In the genomic region with DNA sequence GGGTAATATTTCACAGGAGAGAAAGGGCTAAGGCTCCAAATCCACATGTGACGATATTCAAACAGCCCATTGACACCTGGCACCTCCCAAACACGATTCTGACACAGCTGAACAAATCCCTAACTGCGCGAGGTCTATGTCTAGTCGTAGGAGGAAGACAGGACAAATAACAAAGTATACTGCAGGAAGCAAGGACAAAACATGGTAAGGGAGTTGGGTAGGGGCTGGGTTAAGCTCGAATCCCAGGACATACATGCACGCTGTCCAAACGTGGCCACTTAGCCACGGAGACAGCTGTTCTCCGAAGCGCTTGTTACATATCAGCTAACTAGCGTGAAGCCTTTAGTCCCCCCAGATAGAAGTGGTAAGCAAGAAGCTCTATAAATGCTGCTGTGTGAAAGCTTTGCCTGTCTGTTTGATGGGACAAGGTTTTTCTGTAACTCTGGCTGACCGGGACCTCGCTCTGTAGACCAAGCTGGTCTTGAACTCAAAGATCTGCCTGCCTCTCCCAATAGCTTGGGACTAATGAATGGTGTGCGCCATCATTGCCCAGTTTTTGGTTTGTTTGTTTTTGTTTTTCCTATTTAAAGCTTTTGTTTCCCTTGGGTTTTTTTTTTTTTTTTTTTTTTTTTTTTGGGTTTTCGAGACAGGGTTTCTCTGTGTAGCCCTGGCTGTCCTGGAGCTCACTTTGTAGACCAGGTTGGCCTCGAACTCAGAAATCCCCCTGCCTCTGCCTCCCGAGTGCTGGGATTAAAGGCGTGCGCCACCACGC, we compare ENCODE assay signal across 8 mouse cellular contexts. TPM values are rescaled to one million over a fixed set of nuclear protein-coding genes. Genes with fewer than 3 reads are reported as not detected.
A peak's percentile ranks its signal among the peaks of the same experiment; 100 is the strongest.
DNase-seq lines count a peak whose midpoint lies in the region; ATAC-seq and TF ChIP-seq lines count a peak whose summit lies in the region.

No protein-coding gene starts in this region.

- peak overlapping the region; percentile 64 for H3K4me2 ChIP-seq in hindbrain, embryonic 11.5 days (replicated peaks; ENCODE audit: low read depth, low read length)

- peak overlapping the region; percentile 94 for H3K27ac ChIP-seq in liver, adult 2 months (replicated peaks; ENCODE audit: insufficient read depth, low read depth, low read length)
- no peak overlapping the region; the same call in 1 of the 2 replicates for H3K27ac ChIP-seq in hindbrain, embryonic 11.5 days (ENCODE audit: low read depth, low read length)

- H3K79me2 ChIP-seq in liver, adult 2 months (ENCODE audit: control insufficient read depth, insufficient read depth, low read length), result peaks cover 8% of the 10 kb centered on the region

- no peak for TF ChIP-seq CTCF in liver, adult 2 months (IDR thresholded peaks at IDR 0.05; ENCODE audit: low read depth, low read length)

- no peaks in the 10 kb centered on the region for H3K27me3 ChIP-seq in liver, adult 2 months (ENCODE audit: control insufficient read depth, insufficient read depth, low read length)
- H3K27me3 ChIP-seq in hindbrain, embryonic 11.5 days (ENCODE audit: control insufficient read depth, insufficient read depth, low read length), result no peaks in the 10 kb centered on the region

- peaks cover 14% of the 10 kb centered on the region for H3K4me1 ChIP-seq in liver, adult 2 months (ENCODE audit: control insufficient read depth, insufficient read depth, low read length)
- H3K4me1 ChIP-seq in hindbrain, embryonic 11.5 days (replicated peaks; ENCODE audit: control insufficient read depth, insufficient read depth, low read length), result no peaks in the 10 kb centered on the region; the same call in 1 of the 2 replicates

- no peak; the same call in 1 of the 2 replicates for ATAC-seq in hindbrain, embryonic 11.5 days (ENCODE audit: low FRiP score)
- ATAC-seq in megakaryocyte, adult 5-6 weeks (ENCODE audit: poor library complexity, severe bottlenecking), result 0 out of 2 replicates have a peak, but pooled peaks have one; percentile 6

- peaks cover 9% of the 10 kb centered on the region; the same call in 1 of the 2 replicates for H3K36me3 ChIP-seq in liver, adult 2 months (ENCODE audit: control insufficient read depth, insufficient read depth, low read length)
- H3K36me3 ChIP-seq in hindbrain, embryonic 11.5 days (ENCODE audit: control insufficient read depth, insufficient read depth, low read length), result no peaks in the 10 kb centered on the region

- TF ChIP-seq POLR2A in liver, adult 2 months (IDR thresholded peaks at IDR 0.05; ENCODE audit: extremely low read depth, insufficient read depth, low read length), result no peak

- H3K9ac ChIP-seq in liver, adult 2 months (ENCODE audit: low read depth, low read length), result peak overlapping the region; percentile 24
- peak overlapping the region; percentile 65 for H3K9ac ChIP-seq in hindbrain, embryonic 11.5 days (ENCODE audit: low read depth, low read length)

- peak overlapping the region; percentile 94 for H3K4me3 ChIP-seq in liver, adult 2 months (ENCODE audit: insufficient read depth, low read depth, low read length)
- H3K4me3 ChIP-seq in hindbrain, embryonic 11.5 days (ENCODE audit: low read depth, low read length), result peak overlapping the region; percentile 65

- DNase-seq in liver, adult 2 months (ENCODE audit: extremely low read depth, low read depth, low spot score), result no peak
- no peak for DNase-seq in liver
- peak; percentile 26 for DNase-seq in embryo, embryonic 11 days
- DNase-seq in hindbrain, embryonic 11.5 days (ENCODE audit: low spot score), result peak; percentile 34
- DNase-seq in urinary bladder, postnatal 4 days (ENCODE audit: low spot score in 2 of 2), result no peak
- DNase-seq in right cerebral cortex, adult 2 months (ENCODE audit: low spot score in 2 of 2), result no peak
- no peak for DNase-seq in retina, embryonic 14.5 days (ENCODE audit: low spot score)

- 35% methylated on average over 20 of the region's 21 CpGs for WGBS in liver, adult 2 months
- WGBS in hindbrain, embryonic 11.5 days, result 31% methylated on average over 19 of the region's 21 CpGs

- H3K9me3 ChIP-seq in hindbrain, embryonic 11.5 days (ENCODE audit: control insufficient read depth, low read length), result no peaks in the 10 kb centered on the region

RNA-seq across cellular contexts. Expression of gene Fbxw2, which starts 0.5 kb away (rescaled TPM):
- total RNA-seq in liver, adult 2 months (2014; rRNA removed), result 49.9 and 51.9 TPM in 2 replicates
- polyA plus RNA-seq in liver, adult 2 months (2012; rRNA removed), result 24.2 and 28.1 TPM in 2 replicates
- 63.5 and 65.6 TPM in 2 replicates for polyA plus RNA-seq in hindbrain, embryonic 11.5 days (2014; fragmentation: Nextera tagmentation; extraction: Ambion mirVana)
- 48.9 and 56.0 TPM in 2 replicates for total RNA-seq in megakaryocyte, adult 5-6 weeks (2015)
- 66.2 TPM in 2 replicates for total RNA-seq in megakaryocyte, adult 5-6 weeks (2017)

RNA-seq across cellular contexts. Expression of gene Gm34653, which starts 6.2 kb away (rescaled TPM):
- total RNA-seq in liver, adult 2 months (2014; rRNA removed), result 0.09 and 0.13 TPM in 2 replicates
- polyA plus RNA-seq in liver, adult 2 months (2012; rRNA removed), result not detected in 2 replicates
- polyA plus RNA-seq in hindbrain, embryonic 11.5 days (2014; fragmentation: Nextera tagmentation; extraction: Ambion mirVana), result 0.11 TPM in 1 of 2 replicates, not detected in the other
- not detected in 2 replicates for total RNA-seq in megakaryocyte, adult 5-6 weeks (2015)
- total RNA-seq in megakaryocyte, adult 5-6 weeks (2017), result not detected in 2 replicates

RNA-seq across cellular contexts. Expression of gene Rabepk, which starts 26.9 kb away (rescaled TPM):
- 12.1 and 14.8 TPM in 2 replicates for total RNA-seq in liver, adult 2 months (2014; rRNA removed)
- 12.7 and 14.7 TPM in 2 replicates for polyA plus RNA-seq in liver, adult 2 months (2012; rRNA removed)
- 33.2 and 36.0 TPM in 2 replicates for polyA plus RNA-seq in hindbrain, embryonic 11.5 days (2014; fragmentation: Nextera tagmentation; extraction: Ambion mirVana)
- total RNA-seq in megakaryocyte, adult 5-6 weeks (2015), result 6.7 and 11.4 TPM in 2 replicates
- 18.5 and 22.8 TPM in 2 replicates for total RNA-seq in megakaryocyte, adult 5-6 weeks (2017)

RNA-seq across cellular contexts. Expression of gene Cutal, which starts 47.5 kb away (rescaled TPM):
- total RNA-seq in liver, adult 2 months (2014; rRNA removed), result 48.2 and 48.6 TPM in 2 replicates
- 341 and 358 TPM in 2 replicates for polyA plus RNA-seq in liver, adult 2 months (2012; rRNA removed)
- not detected in 2 replicates for polyA plus RNA-seq in hindbrain, embryonic 11.5 days (2014; fragmentation: Nextera tagmentation; extraction: Ambion mirVana)
- not detected in 2 replicates for total RNA-seq in megakaryocyte, adult 5-6 weeks (2015)
- total RNA-seq in megakaryocyte, adult 5-6 weeks (2017), result not detected in 2 replicates

RNA-seq across cellular contexts. Expression of gene Psmd5, which starts 48.1 kb away (rescaled TPM):
- 31.1 and 32.7 TPM in 2 replicates for total RNA-seq in liver, adult 2 months (2014; rRNA removed)
- polyA plus RNA-seq in liver, adult 2 months (2012; rRNA removed), result 15.1 and 18.1 TPM in 2 replicates
- polyA plus RNA-seq in hindbrain, embryonic 11.5 days (2014; fragmentation: Nextera tagmentation; extraction: Ambion mirVana), result 118 TPM in 2 replicates
- total RNA-seq in megakaryocyte, adult 5-6 weeks (2015), result 40.2 and 51.6 TPM in 2 replicates
- total RNA-seq in megakaryocyte, adult 5-6 weeks (2017), result 17.1 and 17.8 TPM in 2 replicates

Comparison
In these comparisons a context has a peak if more than half of its experiments do, and no peak if none do; other contexts are left out.
1. DNase-seq: peak in embryo, embryonic 11 days (single experiment) and hindbrain, embryonic 11.5 days (single experiment); none in liver, adult 2 months (single experiment), liver (single experiment), urinary bladder, postnatal 4 days (0 of 2), right cerebral cortex, adult 2 months (0 of 2) and retina, embryonic 14.5 days (single experiment).